Mouse (Mus musculus): ENCODE data around the gene Cish. TPM values are rescaled to one million over a fixed set of nuclear protein-coding genes. Genes with fewer than 3 reads are reported as not detected.

Cish gene
- total and polyA plus RNA-seq, 3 experiments = 10.0 to 24.5 TPM; not detected in 1

DNA sequence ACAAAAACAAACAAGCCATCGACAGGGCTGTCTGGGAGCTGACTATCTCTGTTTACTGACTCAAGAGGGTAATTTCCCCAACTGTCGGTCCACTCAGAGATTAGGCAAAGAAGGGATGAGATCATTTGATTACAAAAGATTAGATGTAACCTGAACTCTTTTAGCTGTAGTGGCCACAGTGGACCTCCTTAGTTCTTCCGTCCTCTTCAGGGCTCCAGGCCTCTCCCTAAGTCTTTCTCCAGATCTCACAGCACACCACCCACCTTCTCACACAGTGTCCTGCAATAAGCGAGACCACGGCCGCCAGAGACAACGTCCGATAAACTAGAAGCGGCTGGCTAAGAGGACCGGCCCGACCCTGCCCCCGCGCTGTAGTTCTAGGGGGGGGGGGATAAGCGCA, 215 bp downstream of the Cish start:
- peak overlapping the region; percentile 77 for H3K9ac ChIP-seq (ENCODE audit: control insufficient read depth, low read depth, low read length, poor library complexity, severe bottlenecking)
- peak overlapping the region; percentile 91 for H3K27ac ChIP-seq (ENCODE audit: control insufficient read depth, low read depth, low read length)
- H3K9me3 ChIP-seq (replicated peaks; ENCODE audit: insufficient read depth, low read length) = no peaks in the 10 kb centered on the region
- H3K4me3 ChIP-seq (ENCODE audit: control insufficient read depth in 1 of 2, insufficient read depth in 1 of 2, low read depth in 2 of 2, low read length in 2 of 2) = peak overlapping the region; percentile 28 to 96
- no peak for DNase-seq (ENCODE audit: low read depth, low spot score)
- peaks cover 0 to 18% of the 10 kb centered on the region in 2 experiments; a peak in 2 of 4 replicates for H3K36me3 ChIP-seq (ENCODE audit: control insufficient read depth in 1 of 2, insufficient read depth in 2 of 2, low read length in 2 of 2)
- peaks cover 30% of the 10 kb centered on the region for H3K79me2 ChIP-seq (ENCODE audit: control insufficient read depth, insufficient read depth, low read length, poor library complexity)
- H3K27me3 ChIP-seq (ENCODE audit: control insufficient read depth in 1 of 2, insufficient read depth in 2 of 2, low read length in 2 of 2) = no peaks in the 10 kb centered on the region
- peaks cover 2 to 25% of the 10 kb centered on the region in 2 experiments; a peak in 3 of 4 replicates for H3K4me1 ChIP-seq (ENCODE audit: control insufficient read depth in 1 of 2, insufficient read depth in 2 of 2, low read length in 2 of 2)
- 0 out of 2 replicates have a peak, but pooled peaks have one; percentile 12 for TF ChIP-seq SIN3A (IDR thresholded peaks at IDR 0.05; ENCODE audit: low read length)
- TF ChIP-seq KAT2A (conservative IDR thresholded peaks at IDR 0.05; ENCODE audit: low read depth, low read length) = no peak
- no peak; the same call in 1 of the 2 replicates for TF ChIP-seq MAX (IDR thresholded peaks at IDR 0.05; ENCODE audit: low read length)
- no peak for TF ChIP-seq ELF1 (IDR thresholded peaks at IDR 0.05; ENCODE audit: low read depth, low read length)
- TF ChIP-seq HCFC1 (IDR thresholded peaks at IDR 0.05; ENCODE audit: low read depth, low read length) = no peak
- 0 out of 2 replicates have a peak, but pooled peaks have one; percentile 5 for TF ChIP-seq RCOR1 (IDR thresholded peaks at IDR 0.05; ENCODE audit: low read depth, low read length)
- TF ChIP-seq TCF12 (IDR thresholded peaks at IDR 0.05; ENCODE audit: low read depth, low read length) = peak; percentile 31; the same call in 1 of the 2 replicates
- no peak for TF ChIP-seq GATA1 (IDR thresholded peaks at IDR 0.05; ENCODE audit: low read depth, low read length)
- 0 out of 2 replicates have a peak, but pooled peaks have one; percentile 13 for TF ChIP-seq ETS1 (IDR thresholded peaks at IDR 0.05; ENCODE audit: low read depth, low read length)
- TF ChIP-seq ZNF384 (IDR thresholded peaks at IDR 0.05; ENCODE audit: low read depth, low read length) = no peak
- TF ChIP-seq RAD21 (IDR thresholded peaks at IDR 0.05; ENCODE audit: low read depth, low read length) = no peak

DNA sequence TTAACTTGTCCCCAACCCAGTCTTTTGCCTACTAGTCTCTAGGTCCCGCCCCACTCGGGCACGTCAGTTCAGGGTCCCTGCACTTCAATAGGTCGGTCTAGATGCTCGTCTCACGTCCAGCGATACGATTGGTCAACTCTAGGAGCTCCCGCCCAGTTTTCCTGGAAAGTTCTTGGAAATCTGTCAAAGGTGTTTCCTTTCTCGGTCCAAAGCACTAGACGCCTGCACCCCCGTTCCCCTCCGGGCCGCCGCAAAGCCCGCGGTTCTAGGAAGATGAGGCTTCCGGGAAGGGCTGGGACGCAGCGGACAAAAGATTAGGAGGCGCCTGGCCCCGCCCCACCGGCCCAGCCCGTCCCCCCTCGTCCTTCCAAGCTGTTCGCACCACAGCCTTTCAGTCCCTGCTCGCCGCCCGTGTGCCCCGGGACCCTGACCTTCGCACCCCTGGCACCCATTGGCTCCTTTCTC, 707 bp downstream of the Cish start:
- peaks cover 31% of the 10 kb centered on the region for H3K79me2 ChIP-seq (ENCODE audit: control insufficient read depth, insufficient read depth, low read length, poor library complexity)
- H3K27me3 ChIP-seq (ENCODE audit: control insufficient read depth in 1 of 2, insufficient read depth in 2 of 2, low read length in 2 of 2) = no peaks in the 10 kb centered on the region
- H3K4me3 ChIP-seq (ENCODE audit: control insufficient read depth in 1 of 2, insufficient read depth in 1 of 2, low read depth in 2 of 2, low read length in 2 of 2) = peak overlapping the region; percentile 56 to 96
- H3K4me1 ChIP-seq (ENCODE audit: control insufficient read depth in 1 of 2, insufficient read depth in 2 of 2, low read length in 2 of 2) = peaks cover 2 to 28% of the 10 kb centered on the region in 2 experiments; a peak in 3 of 4 replicates
- H3K36me3 ChIP-seq (ENCODE audit: control insufficient read depth in 1 of 2, insufficient read depth in 2 of 2, low read length in 2 of 2) = peaks cover 0 to 20% of the 10 kb centered on the region in 2 experiments; a peak in 2 of 4 replicates
- H3K9me3 ChIP-seq (replicated peaks; ENCODE audit: insufficient read depth, low read length) = no peaks in the 10 kb centered on the region
- H3K27ac ChIP-seq (ENCODE audit: control insufficient read depth, low read depth, low read length) = peak overlapping the region; percentile 91
- peak overlapping the region; percentile 97 for H3K9ac ChIP-seq (ENCODE audit: control insufficient read depth, low read depth, low read length, poor library complexity, severe bottlenecking)
- DNase-seq (ENCODE audit: low read depth, low spot score) = peak; percentile 96
- TF ChIP-seq E2F4 (IDR thresholded peaks at IDR 0.05; ENCODE audit: borderline replicate concordance, low read depth, low read length) (peak; percentile 98), ELF1 (IDR thresholded peaks at IDR 0.05; ENCODE audit: low read depth, low read length) (peak; percentile 61), ZNF384 (IDR thresholded peaks at IDR 0.05; ENCODE audit: low read depth, low read length) (no peak), USF2 (IDR thresholded peaks at IDR 0.05; ENCODE audit: borderline replicate concordance in 1 of 2, insufficient read depth in 1 of 2, low read depth in 1 of 2, low read length in 2 of 2) (no peak), POLR2AphosphoS5 (IDR thresholded peaks at IDR 0.05; ENCODE audit: borderline replicate concordance, low read depth, low read length) (no peak), NELFE (IDR thresholded peaks at IDR 0.05; ENCODE audit: low read depth, low read length) (no peak), EP300 (IDR thresholded peaks at IDR 0.05; ENCODE audit: low read depth in 1 of 2, low read length in 2 of 2) (peak in 1 of 2 experiments; percentile 47; a peak in 1 of 4 replicates), JUND (IDR thresholded peaks at IDR 0.05; ENCODE audit: low read depth, low read length) (no peak), MYB (IDR thresholded peaks at IDR 0.05; ENCODE audit: low read depth, low read length) (no peak), ZKSCAN1 (IDR thresholded peaks at IDR 0.05; ENCODE audit: low read depth, low read length) (no peak), TBP (IDR thresholded peaks at IDR 0.05; ENCODE audit: low read depth, low read length) (no peak), POLR2AphosphoS2 (IDR thresholded peaks at IDR 0.05; ENCODE audit: low read length) (no peak), RAD21 (IDR thresholded peaks at IDR 0.05; ENCODE audit: low read depth, low read length) (no peak), POLR2A (IDR thresholded peaks at IDR 0.05; ENCODE audit: control insufficient read depth in 1 of 2, insufficient read depth in 1 of 2, low read depth in 1 of 2, low read length in 2 of 2, poor library complexity in 1 of 2) (no peak), BHLHE40 (IDR thresholded peaks at IDR 0.05; ENCODE audit: borderline replicate concordance, low read depth, low read length) (no peak), CHD1 (IDR thresholded peaks at IDR 0.05; ENCODE audit: low read depth, low read length) (no peak), RCOR1 (IDR thresholded peaks at IDR 0.05; ENCODE audit: low read depth, low read length) (no peak), TAL1 (IDR thresholded peaks at IDR 0.05; ENCODE audit: low read length) (no peak), HCFC1 (IDR thresholded peaks at IDR 0.05; ENCODE audit: low read depth, low read length) (peak; percentile 39; the same call in 1 of the 2 replicates), SIN3A (IDR thresholded peaks at IDR 0.05; ENCODE audit: low read length) (peak; percentile 67; the same call in 1 of the 2 replicates), CHD2 (IDR thresholded peaks at IDR 0.05; ENCODE audit: low read length) (no peak; the same call in 1 of the 2 replicates), NRF1 (IDR thresholded peaks at IDR 0.05; ENCODE audit: insufficient read depth, low read depth, low read length, poor library complexity, severe bottlenecking) (no peak), ZMIZ1 (IDR thresholded peaks at IDR 0.05; ENCODE audit: low read depth, low read length) (no peak), SMC3 (IDR thresholded peaks at IDR 0.05; ENCODE audit: low read depth, low read length) (no peak), MAX (IDR thresholded peaks at IDR 0.05; ENCODE audit: low read length) (no peak), KAT2A (conservative IDR thresholded peaks at IDR 0.05; ENCODE audit: low read depth, low read length) (no peak), MYC (IDR thresholded peaks at IDR 0.05; ENCODE audit: low read depth, low read length) (no peak)
